Mouse (Mus musculus): ENCODE data around the gene Ggact. TPM values are rescaled to one million over a fixed set of nuclear protein-coding genes. Genes with fewer than 3 reads are reported as not detected.
A peak's percentile ranks its signal among the peaks of the same experiment; 100 is the strongest.

The Ggact gene
- polyA plus RNA-seq, 1 experiment from 2014 or later: 5.9 TPM

DNA sequence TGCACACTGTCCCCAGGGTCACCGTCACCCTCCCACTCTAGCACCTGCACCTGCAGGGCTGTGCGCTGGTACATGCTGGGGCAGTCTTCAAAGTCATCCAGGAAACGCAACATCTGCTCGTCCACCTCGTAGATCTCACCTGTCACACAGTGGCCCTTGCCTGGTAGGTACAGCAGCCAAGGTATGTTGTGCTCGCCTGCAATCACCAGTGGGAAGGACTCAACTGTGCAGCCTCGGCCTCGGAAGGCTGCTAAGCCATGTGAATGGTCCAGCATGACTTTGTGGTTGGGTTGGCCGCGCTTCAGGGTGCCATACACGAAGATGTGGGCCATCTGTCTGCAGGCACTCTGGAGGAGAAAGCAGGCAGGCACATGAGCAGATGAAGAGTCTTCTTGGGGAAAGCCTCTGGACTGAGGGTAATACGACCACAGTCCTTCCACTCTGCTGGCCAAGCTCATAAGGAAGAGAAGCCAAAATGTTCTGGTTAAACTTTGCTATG, 22.0 kb downstream of the Ggact start:
- H3K36me3 ChIP-seq (replicated peaks): peaks cover 7% of the 10 kb centered on the region
- DNase-seq (ENCODE audit: extremely low spot score, low spot score): no peak
- H3K4me1 ChIP-seq: peaks cover 10% of the 10 kb centered on the region
- no peaks in the 10 kb centered on the region for H3K27me3 ChIP-seq (ENCODE audit: poor library complexity, severe bottlenecking)
- H3K4me3 ChIP-seq: no peak overlapping the region
- 93% methylated on average over 12 of the region's 12 CpGs for WGBS
- no peak overlapping the region for H3K27ac ChIP-seq
- no peaks in the 10 kb centered on the region for H3K9me3 ChIP-seq

DNA sequence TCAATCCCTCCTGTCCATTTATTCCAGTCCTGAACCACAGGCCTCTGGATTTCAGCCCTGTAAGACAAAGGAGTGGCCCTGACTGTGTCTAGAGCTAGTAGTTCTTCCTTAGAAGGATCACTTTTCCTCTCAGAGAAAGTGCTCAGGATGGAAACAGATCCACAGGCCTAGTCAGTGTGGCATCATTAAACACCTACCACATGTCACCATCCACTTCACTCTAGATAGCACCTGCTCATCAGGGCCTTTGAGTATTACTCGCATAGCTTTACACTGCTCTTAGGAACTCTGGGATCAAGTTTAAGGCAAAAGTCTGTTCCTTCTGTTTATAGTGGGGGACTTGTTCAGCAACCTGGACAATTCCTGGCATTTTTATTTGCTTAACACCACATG, 25.1 kb downstream of the Ggact start:
- Histone ChIP-seq H3K36me3 (replicated peaks) (peaks cover 7% of the 10 kb centered on the region), H3K27me3 (ENCODE audit: poor library complexity, severe bottlenecking) (no peaks in the 10 kb centered on the region), H3K4me1 (peaks cover 24% of the 10 kb centered on the region), H3K9me3 (no peaks in the 10 kb centered on the region), H3K4me3 (no peak overlapping the region), H3K27ac (no peak overlapping the region; the same call in 1 of the 2 replicates)
- no peak for DNase-seq (ENCODE audit: extremely low spot score, low spot score)
- WGBS: 94% methylated on average over 1 of the region's 1 CpGs

GRCm38 (mm10) chr14:122887702-122888479, 25.7 kb downstream of the Ggact start:
- Histone ChIP-seq H3K27me3 (ENCODE audit: poor library complexity, severe bottlenecking) (no peaks in the 10 kb centered on the region), H3K27ac (no peak overlapping the region; the same call in 1 of the 2 replicates), H3K9me3 (no peaks in the 10 kb centered on the region), H3K36me3 (replicated peaks) (peaks cover 7% of the 10 kb centered on the region), H3K4me3 (no peak overlapping the region), H3K4me1 (peaks cover 30% of the 10 kb centered on the region)
- 82% methylated on average over 3 of the region's 3 CpGs for WGBS
- DNase-seq (ENCODE audit: extremely low spot score, low spot score): no peak

GRCm38 (mm10) chr14:122887278-122887677, 26.3 kb downstream of the Ggact start:
- no peak overlapping the region for H3K4me3 ChIP-seq
- 84% methylated on average over 1 of the region's 1 CpGs for WGBS
- H3K27me3 ChIP-seq (ENCODE audit: poor library complexity, severe bottlenecking): no peaks in the 10 kb centered on the region
- H3K27ac ChIP-seq: no peak overlapping the region
- H3K36me3 ChIP-seq (replicated peaks): peaks cover 7% of the 10 kb centered on the region
- no peak for DNase-seq (ENCODE audit: extremely low spot score, low spot score)
- H3K4me1 ChIP-seq: peaks cover 36% of the 10 kb centered on the region
- H3K9me3 ChIP-seq: no peaks in the 10 kb centered on the region

DNA sequence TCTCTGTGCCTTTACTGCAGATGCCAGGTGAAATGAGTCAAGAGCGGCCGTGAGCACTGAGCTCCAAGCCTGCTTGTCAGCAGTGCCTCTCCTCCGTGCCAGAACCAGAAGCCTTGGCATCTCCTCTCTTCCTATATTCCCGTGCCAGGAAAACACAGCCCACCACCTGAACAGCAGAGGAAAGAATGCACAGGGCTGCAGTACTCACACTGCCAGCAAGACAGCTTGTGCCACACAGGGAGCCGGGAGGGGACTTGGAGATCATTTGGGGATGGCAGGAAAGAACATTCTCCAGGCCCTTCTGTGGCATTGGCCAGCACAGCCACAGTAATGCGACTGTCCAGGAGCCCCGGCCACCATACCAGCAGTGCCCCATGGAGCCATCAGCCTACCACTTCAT, 27.7 kb downstream of the Ggact start:
- Histone ChIP-seq H3K4me3 (no peak overlapping the region), H3K27ac (no peak overlapping the region), H3K36me3 (replicated peaks) (no peaks in the 10 kb centered on the region), H3K27me3 (ENCODE audit: poor library complexity, severe bottlenecking) (no peaks in the 10 kb centered on the region), H3K4me1 (peaks cover 46% of the 10 kb centered on the region), H3K9me3 (no peaks in the 10 kb centered on the region)
- no peak for DNase-seq (ENCODE audit: extremely low spot score, low spot score)
- 91% methylated on average over 7 of the region's 7 CpGs for WGBS

DNA sequence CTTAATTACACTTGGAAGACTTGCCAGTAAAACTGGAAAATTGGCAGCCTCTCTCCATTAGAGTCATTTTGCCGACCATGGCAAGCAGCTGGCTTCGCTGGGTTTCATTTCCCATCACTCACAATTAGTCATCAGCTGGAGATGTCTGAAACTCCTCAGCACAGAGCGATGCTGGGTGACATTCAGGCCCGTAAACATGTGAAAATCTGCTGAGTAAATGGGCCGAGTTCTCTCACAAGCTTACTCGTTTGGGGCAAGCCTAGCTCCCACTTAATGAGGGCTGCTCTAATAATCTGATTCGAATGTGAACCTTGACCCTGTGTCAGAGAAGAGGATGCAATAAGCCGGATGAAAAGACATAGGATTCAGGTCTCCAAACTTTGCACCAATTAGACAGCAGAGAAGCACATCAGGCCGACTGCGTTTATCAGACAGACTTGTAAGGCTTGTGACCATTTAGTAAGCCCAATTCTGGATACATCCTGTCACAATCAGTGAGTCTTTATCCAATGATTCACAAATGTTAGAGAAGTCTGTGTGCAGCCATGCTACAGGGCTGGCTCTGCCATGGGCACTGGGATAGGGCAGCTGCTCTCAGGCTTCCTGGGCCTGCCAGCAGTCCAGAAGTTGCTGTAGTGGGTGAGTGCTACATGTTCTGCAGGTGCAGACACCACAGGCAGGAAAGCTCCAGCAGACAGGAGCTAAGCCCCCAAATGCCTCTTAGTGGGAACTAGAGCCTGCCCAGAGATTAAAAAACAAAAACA, 29.6 kb downstream of the Ggact start:
- Histone ChIP-seq H3K4me3 (no peak overlapping the region), H3K4me1 (peaks cover 51% of the 10 kb centered on the region), H3K36me3 (replicated peaks) (no peaks in the 10 kb centered on the region), H3K27me3 (ENCODE audit: poor library complexity, severe bottlenecking) (no peaks in the 10 kb centered on the region), H3K9me3 (no peaks in the 10 kb centered on the region), H3K27ac (peak overlapping the region; percentile 77)
- DNase-seq (ENCODE audit: extremely low spot score, low spot score): no peak
- 46% methylated on average over 10 of the region's 10 CpGs for WGBS

DNA sequence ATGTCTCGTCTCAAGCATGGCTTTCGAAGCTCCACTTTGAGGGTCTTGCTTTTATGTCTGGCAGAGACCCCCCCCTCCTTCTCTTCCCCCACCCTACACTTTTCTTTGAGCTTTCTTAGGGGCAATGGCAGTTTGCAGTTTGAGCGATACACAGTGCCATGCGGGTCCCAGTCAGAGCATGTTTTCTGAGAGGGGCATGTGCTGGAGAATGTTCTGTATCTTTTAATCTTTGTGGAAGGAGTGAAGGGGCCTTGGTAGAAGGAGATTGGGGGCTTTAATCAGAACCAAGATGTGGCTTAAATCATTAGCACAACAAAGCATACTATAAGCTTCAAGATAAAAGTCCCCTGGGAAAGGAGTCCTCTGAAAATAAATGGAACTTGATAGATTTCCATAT, 30.1 kb downstream of the Ggact start:
- 66% methylated on average over 4 of the region's 4 CpGs for WGBS
- Histone ChIP-seq H3K4me1 (peaks cover 50% of the 10 kb centered on the region), H3K27ac (peak overlapping the region; percentile 77), H3K27me3 (ENCODE audit: poor library complexity, severe bottlenecking) (no peaks in the 10 kb centered on the region), H3K36me3 (replicated peaks) (no peaks in the 10 kb centered on the region), H3K9me3 (no peaks in the 10 kb centered on the region), H3K4me3 (no peak overlapping the region)
- no peak for DNase-seq (ENCODE audit: extremely low spot score, low spot score)

GRCm38 (mm10) chr14:122882795-122883409, 30.7 kb downstream of the Ggact start:
- no peak for DNase-seq (ENCODE audit: extremely low spot score, low spot score)

GRCm38 (mm10) chr14:122882201-122882639, 31.3 kb downstream of the Ggact start:
- no peak overlapping the region for H3K4me3 ChIP-seq
- H3K27ac ChIP-seq: peak overlapping the region; percentile 77
- H3K9me3 ChIP-seq: no peaks in the 10 kb centered on the region
- H3K36me3 ChIP-seq (replicated peaks): no peaks in the 10 kb centered on the region
- 0 out of 2 replicates have a peak, but pooled peaks cover under 1% of the 10 kb centered on the region for H3K27me3 ChIP-seq (ENCODE audit: poor library complexity, severe bottlenecking)
- 61% methylated on average over 9 of the region's 9 CpGs for WGBS
- DNase-seq (ENCODE audit: extremely low spot score, low spot score): no peak
- H3K4me1 ChIP-seq: peaks cover 41% of the 10 kb centered on the region

More at GRCm38 (mm10) chr14:122882795-122883409, 30.7 kb downstream of the Ggact start:
- Histone ChIP-seq H3K27me3 (ENCODE audit: poor library complexity, severe bottlenecking) (no peaks in the 10 kb centered on the region), H3K4me3 (no peak overlapping the region), H3K36me3 (replicated peaks) (no peaks in the 10 kb centered on the region), H3K27ac (peak overlapping the region; percentile 77), H3K4me1 (peaks cover 45% of the 10 kb centered on the region), H3K9me3 (no peaks in the 10 kb centered on the region)
- WGBS: 83% methylated on average over 7 of the region's 7 CpGs

- peaks cover 43% of the 10 kb centered on the region for H3K4me1 ChIP-seq
- 60% methylated on average over 2 of the region's 2 CpGs for WGBS
- H3K27me3 ChIP-seq (ENCODE audit: poor library complexity, severe bottlenecking): peaks cover 6% of the 10 kb centered on the region; the same call in 1 of the 2 replicates
- no peaks in the 10 kb centered on the region for H3K36me3 ChIP-seq (replicated peaks)
- no peak overlapping the region for H3K4me3 ChIP-seq
- no peak for DNase-seq (ENCODE audit: extremely low spot score, low spot score)
- H3K9me3 ChIP-seq: no peaks in the 10 kb centered on the region
- H3K27ac ChIP-seq: peak overlapping the region; percentile 77
Measured at GRCm38 (mm10) chr14:122881699-122882098, 31.9 kb downstream of the Ggact start.

- H3K27ac ChIP-seq: no peak overlapping the region
- no peaks in the 10 kb centered on the region for H3K36me3 ChIP-seq (replicated peaks)
- H3K4me1 ChIP-seq: peaks cover 54% of the 10 kb centered on the region
- 77% methylated on average over 7 of the region's 7 CpGs for WGBS
- H3K27me3 ChIP-seq (ENCODE audit: poor library complexity, severe bottlenecking): peaks cover 7% of the 10 kb centered on the region; the same call in 1 of the 2 replicates
- no peaks in the 10 kb centered on the region for H3K9me3 ChIP-seq
- DNase-seq (ENCODE audit: extremely low spot score, low spot score): no peak
- H3K4me3 ChIP-seq: no peak overlapping the region
Measured at GRCm38 (mm10) chr14:122880291-122880690, 33.3 kb downstream of the Ggact start.

GRCm38 (mm10) chr14:122877787-122878186, 35.8 kb downstream of the Ggact start:
- no peaks in the 10 kb centered on the region for H3K36me3 ChIP-seq (replicated peaks)
- DNase-seq (ENCODE audit: extremely low spot score, low spot score): no peak

More at GRCm38 (mm10) chr14:122877787-122878186, 35.8 kb downstream of the Ggact start:
- Histone ChIP-seq H3K4me3 (no peak overlapping the region), H3K27ac (no peak overlapping the region), H3K4me1 (peaks cover 53% of the 10 kb centered on the region), H3K27me3 (ENCODE audit: poor library complexity, severe bottlenecking) (peaks cover 16% of the 10 kb centered on the region), H3K9me3 (no peaks in the 10 kb centered on the region)
- 89% methylated on average over 3 of the region's 3 CpGs for WGBS

All from forebrain, embryonic 10.5 days (tissue).